Mouse (Mus musculus) large intestine, adult 2 months (tissue): ENCODE data around the gene Hibch. TPM values are rescaled to one million over a fixed set of nuclear protein-coding genes. Genes with fewer than 3 reads are reported as not detected.
A peak's percentile ranks its signal among the peaks of the same experiment; 100 is the strongest.
"Not testable (repeated sequence)": the region's sequence is repeated elsewhere in the genome, so short reads cannot be mapped to it uniquely, and the experiment has no call there.

ENCODE experiments used
- DNase-seq: peaks from one replicate; pipeline ENCODE4 v3.0.0-alpha.2; 2012; ENCODE audit warnings: low read depth, low spot score
- WGBS: fragments of 180-500 bp; shearing (Covaris S2); methylation state at CpG from one replicate; pipeline ENCODE4 v1.1.7; 2018; 5-methylcytosine and 5-hydroxymethylcytosine counted together
- polyA plus RNA-seq: library from polyadenylated mRNA; depleted of rRNA; stranded (reverse); fragments of >200 nt; gene quantifications from 2 replicates; pipeline ENCODE4 v1.2.3, GENCODE M21; 2012

Gene Hibch
- polyA plus RNA-seq, 1 experiment: 10.1 TPM

DNA sequence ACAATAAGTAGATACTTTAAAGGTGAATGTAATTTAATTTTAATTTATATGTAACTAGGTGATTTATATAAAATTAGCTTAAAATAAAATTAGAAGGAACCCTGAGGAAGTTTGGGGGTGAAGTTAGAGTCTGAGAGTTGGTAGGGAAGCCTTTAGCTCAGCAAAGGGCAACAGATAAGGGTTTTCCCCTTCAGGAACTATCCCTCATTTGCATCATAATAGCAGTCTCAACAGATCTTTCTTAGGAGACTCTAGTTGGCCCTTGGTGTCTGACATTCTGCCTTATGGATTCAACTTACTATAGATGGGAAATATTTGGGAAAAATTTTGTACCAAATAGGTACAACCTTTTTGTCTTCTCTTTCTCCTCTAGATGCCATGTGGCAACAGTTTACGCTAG lies 19.5 kb downstream of the Hibch start:
- DNase-seq: no peak
- 100% methylated on average over 1 of the region's 1 CpGs for WGBS

DNA sequence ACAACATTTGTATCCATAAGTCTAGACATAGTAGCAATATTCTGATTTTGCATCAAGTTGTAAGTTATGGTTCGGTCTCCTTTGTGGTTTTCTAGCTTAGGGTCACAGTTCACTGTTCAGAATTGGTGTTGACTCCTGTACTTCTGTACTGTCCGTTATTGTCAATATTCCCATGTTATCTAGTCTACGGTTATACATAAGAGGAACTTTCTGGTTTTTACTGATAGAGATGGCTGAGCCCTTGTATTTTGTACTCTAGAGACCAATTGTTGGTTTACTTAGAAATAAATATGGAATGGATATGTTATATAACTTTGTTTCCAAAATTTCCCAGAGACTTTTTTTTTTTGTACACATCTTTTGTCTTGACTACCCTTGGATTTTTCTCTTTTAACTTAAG lies 21.3 kb downstream of the Hibch start:
- 96% methylated on average over 3 of the region's 3 CpGs for WGBS
- DNase-seq: no peak

DNA sequence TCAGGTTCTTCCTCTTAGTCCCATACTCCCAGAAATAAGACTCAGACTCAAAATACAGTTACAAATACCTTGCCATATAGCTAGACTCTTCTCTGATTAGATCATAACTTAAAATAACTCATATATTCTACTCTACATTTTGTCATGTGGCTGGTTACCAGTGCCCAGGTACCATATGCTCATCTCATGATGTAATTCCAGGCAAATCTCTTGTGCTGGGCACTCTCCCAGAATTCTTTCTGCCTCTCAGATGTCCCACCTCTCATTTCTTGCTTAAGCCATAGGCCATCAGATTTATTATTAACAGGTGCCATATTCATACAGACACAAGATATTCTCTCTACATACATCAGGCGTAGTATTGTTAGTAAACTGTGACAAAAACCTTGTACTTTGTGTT lies 23.1 kb downstream of the Hibch start:
- WGBS: 86% methylated on average over 1 of the region's 1 CpGs
- DNase-seq: no peak

DNA sequence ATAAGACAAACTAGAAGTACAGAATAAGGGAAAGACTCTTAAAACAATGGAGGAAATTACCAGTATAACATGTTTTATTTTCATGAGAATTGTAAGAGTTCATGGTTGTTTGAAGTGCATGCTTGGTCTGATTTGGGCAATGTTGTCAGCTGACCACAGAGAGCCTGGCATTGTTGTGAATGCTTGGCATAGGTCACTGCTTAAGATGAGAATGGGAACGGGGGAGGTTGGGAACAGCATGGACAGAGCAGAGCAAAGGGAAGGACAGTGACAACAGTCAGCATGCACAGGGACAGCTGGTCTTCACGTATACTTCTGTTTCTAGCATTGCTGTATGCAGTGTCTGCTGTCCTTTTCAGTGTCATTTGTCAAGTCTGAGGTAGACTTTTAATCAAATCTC lies 39.5 kb downstream of the Hibch start:
- no peak for DNase-seq
- WGBS: 84% methylated on average over 2 of the region's 2 CpGs

DNA sequence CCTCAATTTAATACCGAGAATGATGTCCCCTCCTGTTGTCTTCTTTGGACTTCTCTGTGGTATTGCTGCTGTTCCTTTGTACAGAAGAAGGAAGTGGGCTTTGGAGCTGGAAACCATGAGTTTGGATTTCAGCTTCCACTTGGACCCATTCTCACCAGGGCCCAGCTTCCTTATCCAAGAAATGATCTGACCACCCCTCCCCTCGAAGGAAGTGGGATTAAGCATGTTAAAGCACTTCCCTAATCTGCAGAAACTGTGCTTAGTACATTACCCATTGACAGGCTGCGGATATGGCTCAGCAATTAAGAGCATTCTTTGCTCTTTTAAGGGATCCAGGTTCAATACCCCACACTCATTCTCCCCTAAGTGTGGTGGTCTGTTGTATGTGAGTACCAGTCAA lies 65.1 kb downstream of the Hibch start:
- DNase-seq: no peak
- WGBS: 89% methylated on average over 3 of the region's 3 CpGs

DNA sequence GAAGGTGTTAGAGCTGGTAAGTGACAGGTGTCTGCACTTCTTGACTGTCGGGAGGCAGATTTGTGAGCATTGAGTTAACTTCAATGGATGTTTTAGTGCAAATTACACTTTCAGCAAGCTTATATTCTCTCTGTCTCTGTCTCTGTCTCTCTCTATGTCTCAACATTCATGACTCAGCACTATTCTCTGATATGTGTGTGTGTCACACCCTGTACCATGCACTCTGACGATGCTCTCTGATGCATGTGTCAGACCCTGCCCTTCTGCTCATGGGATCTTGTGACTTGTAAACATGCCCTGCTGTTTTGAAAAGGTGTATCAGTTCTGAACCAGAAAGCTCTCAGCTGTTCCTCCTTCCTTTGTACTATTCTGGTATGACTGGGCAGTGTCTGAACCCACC lies 71.9 kb downstream of the Hibch start:
- no peak for DNase-seq
- WGBS: 81% methylated on average over 2 of the region's 2 CpGs

DNA sequence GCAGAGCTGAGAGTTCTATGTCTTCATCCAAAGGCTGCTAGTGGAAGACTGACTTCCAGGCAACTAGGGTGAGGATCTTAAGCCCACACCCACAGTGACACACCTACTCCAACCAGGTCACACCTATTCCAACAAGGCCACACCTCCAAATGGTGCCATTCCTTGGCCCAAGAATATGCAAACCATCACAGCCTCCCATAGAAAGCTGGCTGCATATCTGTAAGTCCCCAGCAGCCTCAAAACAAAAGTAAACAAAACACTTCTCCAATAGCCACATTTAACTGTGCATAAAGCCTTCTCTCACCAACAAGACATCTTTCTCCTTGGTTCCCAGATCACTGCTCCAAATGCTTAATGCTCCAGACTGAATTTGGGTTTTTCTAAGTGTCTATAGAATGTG lies 74.2 kb downstream of the Hibch start:
- not testable (repeated sequence) for DNase-seq

DNA sequence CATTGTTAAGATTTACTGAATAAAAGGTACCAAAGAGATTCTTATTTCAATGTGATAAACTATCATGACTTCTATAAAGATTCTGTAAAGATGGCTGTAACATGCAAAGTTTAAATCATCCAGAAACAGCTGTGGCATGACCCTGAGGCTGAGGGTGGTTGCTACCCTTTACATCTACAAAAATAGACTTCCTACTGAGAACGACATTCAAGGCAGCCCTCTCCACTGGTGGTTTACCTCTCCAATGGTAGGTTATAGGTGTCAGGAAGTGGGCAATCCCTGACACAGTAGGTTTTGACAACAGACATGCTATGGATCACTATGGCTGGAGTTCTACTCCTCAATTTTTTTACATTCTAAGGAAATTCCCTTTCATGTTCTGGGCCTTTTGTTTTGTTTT lies 79.8 kb downstream of the Hibch start:
- WGBS: 75% methylated on average over 1 of the region's 1 CpGs
- DNase-seq: not testable (repeated sequence)

DNA sequence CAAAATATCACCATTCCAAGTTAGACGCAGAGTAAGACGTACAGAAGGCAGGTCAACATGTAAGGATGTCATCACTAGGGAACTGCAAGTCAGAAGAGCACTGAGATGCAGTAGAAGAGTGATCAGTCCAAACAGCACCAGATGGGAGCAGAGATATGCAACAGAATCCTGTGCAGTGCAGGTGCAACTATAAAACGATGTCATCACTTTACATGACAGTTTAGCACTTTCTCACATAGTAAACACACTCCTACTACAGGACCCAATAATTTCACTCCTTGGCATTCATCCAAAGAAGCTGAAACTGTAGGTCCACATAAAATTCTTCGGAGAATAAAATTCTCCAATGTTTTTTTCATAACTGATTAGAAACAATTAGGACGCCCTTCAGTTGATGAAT lies 89.8 kb downstream of the Hibch start:
- 54% methylated on average over 5 of the region's 5 CpGs for WGBS

DNA sequence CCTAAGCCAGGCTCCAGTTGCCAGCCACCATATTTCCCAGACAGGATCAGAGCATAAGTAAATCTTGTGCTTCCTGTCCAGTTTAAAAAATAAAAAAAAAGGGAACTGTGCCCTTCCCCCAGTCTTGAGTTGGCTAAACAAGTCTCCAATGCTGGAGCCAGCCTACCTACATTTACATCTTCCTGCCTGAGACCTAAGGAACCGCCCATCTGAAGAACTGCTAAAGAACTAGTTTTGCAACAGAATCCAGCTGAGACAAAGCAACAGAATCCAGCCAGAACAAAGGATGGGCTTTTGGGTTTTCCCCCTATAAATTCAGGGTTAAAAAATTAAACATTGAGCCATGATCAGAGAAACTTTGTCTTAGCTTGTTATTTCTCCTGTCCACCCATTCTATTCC lies 94.3 kb downstream of the Hibch start:
- no peak for DNase-seq
- WGBS: 95% methylated on average over 1 of the region's 1 CpGs

More for the DNA sequence above, 89.8 kb downstream of the Hibch start:
- DNase-seq: no peak

DNA sequence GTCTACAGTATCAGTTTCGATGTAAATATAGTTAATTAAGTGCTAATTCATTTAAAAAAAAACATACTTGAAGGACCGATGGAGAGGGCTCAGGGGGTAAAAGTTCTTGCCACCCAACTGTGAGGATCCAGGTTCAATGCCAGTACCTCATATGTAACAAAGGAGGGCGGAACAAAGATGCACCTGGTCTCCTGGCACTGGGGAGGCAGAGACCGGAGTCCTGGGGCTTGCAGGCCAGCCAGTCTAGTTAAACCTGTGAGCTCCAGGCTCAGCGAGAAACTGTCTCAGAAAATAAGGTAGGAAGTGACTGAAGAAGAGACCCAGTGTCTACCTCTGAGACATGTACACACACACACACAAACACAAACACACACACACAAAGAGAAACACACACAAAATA lies 103.2 kb downstream of the Hibch start:
- WGBS: 85% methylated on average over 5 of the region's 5 CpGs
- DNase-seq: no peak

DNA sequence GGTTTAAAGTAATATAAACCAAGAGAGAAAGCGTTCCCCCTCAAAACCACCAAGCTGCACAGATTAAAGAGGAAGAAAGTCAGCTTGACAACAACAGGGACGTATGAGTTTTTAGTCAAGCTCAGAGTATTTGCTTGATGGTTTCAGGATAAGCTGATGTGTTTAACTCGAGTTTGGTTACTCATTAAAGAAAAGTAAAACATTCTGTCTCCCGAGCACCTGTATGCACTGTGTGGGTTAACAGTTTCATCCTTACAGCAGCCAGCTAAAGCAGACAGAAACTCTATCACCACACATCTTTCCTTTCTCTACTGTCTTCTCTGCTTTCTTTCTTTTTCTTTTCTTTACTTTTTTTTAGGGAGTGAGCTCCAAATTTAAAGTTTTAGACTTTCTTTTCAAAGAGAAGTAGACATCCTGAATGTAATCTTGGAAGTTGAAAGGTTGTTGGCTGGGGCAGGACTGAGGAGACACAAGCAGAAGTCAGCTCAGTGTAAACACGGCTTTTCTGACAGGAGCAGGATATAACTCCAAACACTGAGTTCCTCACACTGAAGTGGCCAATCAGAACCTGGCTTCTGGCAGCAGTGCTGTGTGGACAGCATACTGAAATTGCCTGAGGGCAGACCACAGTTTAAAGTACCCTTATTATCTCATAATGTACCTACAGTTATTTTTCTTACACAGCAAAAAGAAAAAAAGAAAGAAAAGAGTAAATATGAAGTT lies 106.6 kb downstream of the Hibch start:
- WGBS: 7% methylated on average over 5 of the region's 5 CpGs
- no peak for DNase-seq

DNA sequence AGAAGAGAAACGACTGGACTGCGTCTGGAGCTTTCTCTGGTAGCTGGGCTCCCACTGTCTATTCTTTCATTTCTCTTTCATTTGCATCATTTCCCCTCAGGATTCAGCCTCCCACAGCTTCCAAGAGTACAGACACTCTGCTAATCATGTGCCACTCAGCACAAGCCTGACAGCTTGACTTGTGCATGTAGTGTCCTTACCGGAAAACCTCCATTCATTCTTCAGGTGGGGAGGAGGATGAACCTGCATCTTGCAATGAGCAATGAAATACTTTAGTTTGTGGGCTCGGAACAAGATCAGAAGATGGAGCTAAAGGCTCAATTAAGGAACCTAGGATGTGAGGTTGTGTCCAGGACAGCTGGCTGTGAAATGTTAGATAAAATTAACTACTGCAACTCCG lies 107.4 kb downstream of the Hibch start:
- DNase-seq: no peak
- 1% methylated on average over 5 of the region's 5 CpGs for WGBS

DNA sequence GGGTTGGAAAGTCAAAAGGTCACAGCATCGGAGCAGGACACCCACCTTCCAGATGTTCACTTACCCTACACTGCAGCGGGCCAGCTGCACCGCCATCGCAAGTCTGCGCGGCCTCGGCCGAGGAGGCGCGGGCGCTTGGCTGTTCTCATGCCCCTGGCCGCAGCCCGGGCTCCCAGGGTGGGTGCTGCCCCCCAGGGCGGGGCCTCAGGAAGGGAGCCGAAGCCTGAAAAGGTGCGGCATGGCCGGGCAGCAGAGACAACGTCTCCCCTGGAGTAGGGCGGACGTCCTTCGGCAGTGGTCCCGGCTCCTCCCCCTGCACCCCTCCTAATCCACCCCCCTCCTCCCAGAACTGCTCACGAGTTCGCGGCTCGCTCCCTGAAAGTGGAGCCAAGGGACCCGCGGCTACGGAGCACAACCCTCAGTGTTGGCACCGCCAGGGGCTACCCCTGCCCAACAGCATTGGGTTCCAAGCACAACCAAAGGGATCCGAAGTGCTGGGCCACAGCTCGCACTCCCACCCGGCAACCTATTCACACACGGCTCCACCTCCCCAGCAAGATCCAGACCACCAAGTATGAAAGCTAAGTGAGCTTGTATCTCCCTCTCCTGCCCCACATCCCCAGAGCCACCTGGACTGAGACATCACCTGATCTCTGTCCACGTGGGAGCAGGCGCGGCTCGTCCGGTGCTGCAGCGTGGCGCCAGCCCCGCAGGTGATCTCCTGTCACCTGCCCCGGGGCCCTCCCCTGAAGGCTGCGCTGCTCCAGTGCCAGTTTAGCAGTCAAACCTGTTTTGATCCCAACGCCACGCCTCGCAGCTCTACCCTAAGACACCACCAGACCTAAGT lies 108.0 kb downstream of the Hibch start:
- 2% methylated on average over 47 of the region's 47 CpGs for WGBS
- peak; percentile 69 for DNase-seq

DNA sequence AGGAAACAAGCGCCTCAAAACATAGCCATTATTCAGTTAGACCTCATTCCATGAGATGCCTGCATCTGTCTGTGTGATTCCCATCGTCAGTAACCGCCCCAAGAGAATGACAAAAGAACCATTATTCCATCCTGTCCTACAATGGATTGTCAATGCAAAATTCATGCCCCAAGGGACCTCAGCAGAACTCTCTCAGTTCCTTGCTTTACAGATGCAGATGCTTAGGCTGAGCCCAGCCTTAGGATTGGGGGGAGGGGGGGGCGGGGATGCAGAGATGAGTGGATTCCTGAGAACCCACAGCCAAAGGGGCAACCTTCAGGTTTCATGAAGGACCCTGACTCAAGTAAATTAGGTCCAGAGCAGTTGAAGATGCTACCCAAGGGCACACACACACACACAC lies 108.8 kb downstream of the Hibch start:
- no peak for DNase-seq
- 36% methylated on average over 4 of the region's 4 CpGs for WGBS

DNA sequence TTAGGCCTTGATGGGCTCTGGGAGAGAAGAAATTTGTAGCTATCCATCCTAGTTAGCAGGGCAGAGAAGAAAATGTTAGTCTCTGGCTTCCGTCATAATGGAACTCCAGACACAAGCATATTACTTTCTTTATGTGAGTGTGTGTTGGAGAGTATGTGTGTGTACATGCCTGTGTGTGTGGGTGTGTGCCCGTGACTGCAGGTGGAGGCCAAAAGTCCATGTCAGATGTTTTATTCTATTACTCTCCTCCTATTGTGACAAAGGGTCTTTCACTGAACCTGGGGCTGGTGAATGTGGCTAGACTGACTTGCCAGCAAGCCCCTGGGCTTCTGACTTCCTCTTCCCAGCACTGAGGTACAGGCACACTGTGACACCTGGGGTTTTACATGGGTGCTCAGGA lies 109.7 kb downstream of the Hibch start:
- WGBS: 41% methylated on average over 2 of the region's 2 CpGs
- DNase-seq: no peak

DNA sequence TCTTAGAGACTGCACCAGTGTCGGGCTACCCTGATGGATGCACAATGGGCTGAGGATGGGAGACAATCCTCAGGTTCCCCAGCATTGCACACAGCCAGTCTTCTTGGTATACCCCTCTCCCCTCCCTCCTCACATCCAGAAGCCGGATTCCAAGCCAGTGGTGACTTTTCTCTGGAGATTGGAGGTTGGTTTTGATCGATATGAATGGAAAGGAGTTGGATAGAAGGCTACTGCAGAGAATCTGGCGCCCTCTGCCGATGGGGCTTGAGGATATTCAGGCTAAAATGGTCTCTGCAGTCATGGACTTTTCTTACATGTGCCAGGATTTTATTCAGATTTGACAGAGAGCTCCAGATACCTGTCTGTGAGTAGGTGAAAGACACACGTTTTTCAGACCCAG lies 110.4 kb downstream of the Hibch start:
- 29% methylated on average over 6 of the region's 6 CpGs for WGBS
- DNase-seq: no peak

DNA sequence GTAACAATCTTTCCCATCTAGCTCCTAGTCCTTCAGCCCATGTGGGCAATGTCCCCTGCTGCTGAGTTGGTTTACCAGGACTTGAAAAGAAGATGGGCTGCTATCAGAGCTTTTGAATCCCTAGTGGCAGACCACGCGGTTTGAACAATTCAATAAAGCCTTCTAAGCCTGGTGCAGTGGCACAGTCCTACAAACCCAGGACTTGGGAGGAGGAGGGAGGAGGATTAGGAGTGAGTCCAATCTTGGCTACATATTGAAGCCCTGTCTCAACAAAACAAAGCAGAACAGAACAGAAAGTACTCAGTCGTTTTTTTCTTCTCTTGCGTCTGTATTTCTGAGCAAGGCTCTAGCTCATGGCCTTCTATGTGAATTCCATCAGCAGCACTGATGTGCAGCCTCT lies 112.0 kb downstream of the Hibch start:
- DNase-seq: no peak
- 66% methylated on average over 4 of the region's 4 CpGs for WGBS

DNA sequence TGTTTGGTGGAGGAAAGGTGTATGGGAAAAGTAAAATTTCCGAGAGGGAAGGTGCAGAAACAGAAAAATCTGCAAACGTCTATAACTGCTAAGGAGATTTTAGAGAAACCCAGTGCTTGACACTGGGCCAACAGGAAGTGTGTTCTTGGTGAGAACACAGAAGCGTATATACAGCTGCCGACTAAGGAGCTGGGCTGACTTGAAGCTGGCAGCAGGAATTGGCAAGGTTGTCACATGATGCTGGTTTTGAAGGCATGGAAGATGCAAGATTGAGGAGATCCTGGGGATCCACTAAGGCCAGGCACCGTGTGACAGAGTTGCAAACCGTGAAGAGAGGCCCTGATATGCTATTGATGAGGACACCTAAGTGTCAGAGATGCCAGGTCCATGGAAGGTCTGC lies 115.5 kb downstream of the Hibch start:
- 24% methylated on average over 6 of the region's 6 CpGs for WGBS
- DNase-seq: no peak

DNA sequence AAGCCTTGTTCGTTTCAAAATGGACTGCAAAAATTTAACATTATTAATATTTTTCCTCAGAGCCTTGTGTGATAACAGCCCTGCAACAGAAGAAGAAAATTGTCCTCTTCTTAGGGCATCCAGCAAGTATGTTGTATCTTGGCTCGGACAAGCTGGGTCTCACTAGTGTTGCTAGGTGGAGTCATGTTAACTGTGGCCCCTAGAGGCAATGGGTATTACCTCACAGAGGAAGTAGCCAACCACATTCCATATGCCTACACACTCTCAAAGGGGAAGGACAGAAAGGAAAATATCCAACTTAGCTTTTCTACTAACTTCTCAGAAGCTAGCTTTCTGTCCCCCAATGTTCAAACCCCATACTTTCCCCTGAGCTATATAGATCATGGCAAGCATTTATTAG lies 118.4 kb downstream of the Hibch start:
- DNase-seq: no peak
- WGBS: 76% methylated on average over 2 of the region's 2 CpGs

DNA sequence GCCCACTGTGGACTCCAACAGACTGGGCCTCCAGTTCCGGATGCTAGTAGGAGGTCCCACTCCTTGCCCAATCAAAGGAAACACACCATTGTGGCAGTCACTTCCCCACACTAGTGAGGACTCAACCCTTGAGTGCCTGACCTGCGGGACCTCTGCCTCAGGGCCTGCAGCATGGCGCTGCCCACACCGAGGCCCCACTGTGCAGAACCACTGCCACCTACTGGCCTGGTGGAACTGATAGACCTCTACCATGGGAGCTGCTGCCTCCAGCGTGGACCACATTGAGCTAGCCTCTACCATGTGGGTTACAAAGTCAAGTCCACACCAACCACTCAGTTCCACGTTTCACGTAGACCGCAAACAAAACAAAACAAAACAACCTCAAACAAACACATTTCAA lies 119.9 kb downstream of the Hibch start:
- WGBS: 77% methylated on average over 8 of the region's 8 CpGs
- DNase-seq: no peak
